Mouse (Mus musculus) heart, adult 11 months (tissue): Measurements from ENCODE around the gene Pld2.
"Not testable (repeated sequence)": the region's sequence is repeated elsewhere in the genome, so short reads cannot be mapped to it uniquely, and the experiment has no call there.

Source experiments
- DNase-seq: peaks from one replicate; pipeline ENCODE4 v3.0.0; 2022

Gene Pld2

GRCm38 (mm10) chr11:70526211-70526610, 13.7 kb upstream of the Pld2 start:
- peak; percentile 92 for DNase-seq

GRCm38 (mm10) chr11:70528610-70529009, 11.3 kb upstream of the Pld2 start:
- no peak for DNase-seq

- not testable (repeated sequence) for DNase-seq
Measured at GRCm38 (mm10) chr11:70531065-70531464, 8.8 kb upstream of the Pld2 start.

- DNase-seq, result no peak
Measured at GRCm38 (mm10) chr11:70532839-70533238, 7.0 kb upstream of the Pld2 start, which contains the start of gene Gm40193. TSS of gene Gm40193 (minus strand) at chr11:70532939.

- DNase-seq, result no peak
Measured at GRCm38 (mm10) chr11:70539423-70539822, 441 bp upstream of the Pld2 start.

GRCm38 (mm10) chr11:70540928-70541327, 1.1 kb downstream of the Pld2 start:
- peak; percentile 91 for DNase-seq

GRCm38 (mm10) chr11:70541415-70541814, 1.6 kb downstream of the Pld2 start:
- no peak for DNase-seq

- no peak for DNase-seq
Measured at GRCm38 (mm10) chr11:70544496-70544895, 4.6 kb downstream of the Pld2 start.

GRCm38 (mm10) chr11:70551526-70551925, 11.7 kb downstream of the Pld2 start:
- no peak for DNase-seq

- no peak for DNase-seq
Measured at GRCm38 (mm10) chr11:70553940-70554339, 14.1 kb downstream of the Pld2 start.

- DNase-seq, result no peak
Measured at GRCm38 (mm10) chr11:70557545-70557944, 17.7 kb downstream of the Pld2 start.

GRCm38 (mm10) chr11:70561937-70562286, 22.0 kb downstream of the Pld2 start:
- DNase-seq, result no peak

- peak; percentile 99 for DNase-seq
Measured at GRCm38 (mm10) chr11:70562287-70562994, 22.6 kb downstream of the Pld2 start, which contains the start of gene Mink1. TSS of gene Mink1 (plus strand) at chr11:70562881.

- no peak for DNase-seq
Measured at GRCm38 (mm10) chr11:70562995-70563469, 23.2 kb downstream of the Pld2 start.

- DNase-seq, result peak; percentile 96
Measured at GRCm38 (mm10) chr11:70563470-70564275, 23.8 kb downstream of the Pld2 start.

GRCm38 (mm10) chr11:70564276-70564873, 24.5 kb downstream of the Pld2 start:
- no peak for DNase-seq

GRCm38 (mm10) chr11:70566586-70566985, 26.7 kb downstream of the Pld2 start:
- DNase-seq, result no peak

- not testable (repeated sequence) for DNase-seq
Measured at GRCm38 (mm10) chr11:70570614-70571013, 30.8 kb downstream of the Pld2 start.

- DNase-seq, result no peak
Measured at GRCm38 (mm10) chr11:70571641-70572040, 31.8 kb downstream of the Pld2 start.

- DNase-seq, result no peak
Measured at GRCm38 (mm10) chr11:70572348-70572902, 32.6 kb downstream of the Pld2 start.

GRCm38 (mm10) chr11:70573872-70574271, 34.0 kb downstream of the Pld2 start:
- no peak for DNase-seq

GRCm38 (mm10) chr11:70577201-70577600, 37.3 kb downstream of the Pld2 start:
- peak; percentile 87 for DNase-seq

- DNase-seq, result peak; percentile 84
Measured at GRCm38 (mm10) chr11:70578962-70579361, 39.1 kb downstream of the Pld2 start.
